In genomic region chr2:73891701-73892463, GRCm38 (mm10) we compare ENCODE assay signal across 8 mouse cellular contexts. TPM values are rescaled to one million over a fixed set of nuclear protein-coding genes. Genes with fewer than 3 reads are reported as not detected.
A peak's percentile ranks its signal among the peaks of the same experiment; 100 is the strongest.
DNase-seq lines count a peak whose midpoint lies in the region; ATAC-seq lines count a peak whose summit lies in the region.

No protein-coding gene starts in this region.

- H3K4me1 ChIP-seq in megakaryocyte, embryonic 14.5 days, result peaks cover 25% of the 10 kb centered on the region

- DNase-seq in adrenal gland, adult 8-10 months, result peak; percentile 46
- no peak for DNase-seq in adrenal gland, adult (ENCODE audit: inconsistent age in 2 of 2, low spot score in 1 of 2)
- DNase-seq in urinary bladder, postnatal 10 days (ENCODE audit: low spot score), result peak; percentile 13
- DNase-seq in urinary bladder, postnatal 25 days (ENCODE audit: low spot score), result no peak
- DNase-seq in left cerebral cortex, adult 8-10 months (ENCODE audit: low spot score in 2 of 2), result peak; percentile 26 to 38
- peak; percentile 52 to 81 for DNase-seq in spleen, postnatal 4 days (ENCODE audit: low spot score in 2 of 2)

- no peaks in the 10 kb centered on the region for H3K27me3 ChIP-seq in megakaryocyte, embryonic 14.5 days (replicated peaks)

- peak overlapping the region; percentile 100 for H3K4me3 ChIP-seq in megakaryocyte, embryonic 14.5 days (replicated peaks)

- H3K36me3 ChIP-seq in megakaryocyte, embryonic 14.5 days (replicated peaks; ENCODE audit: low read length), result peaks cover 8% of the 10 kb centered on the region

- ATAC-seq in granulocyte monocyte progenitor cell, adult 5-6 weeks (replicated peaks; ENCODE audit: poor library complexity, severe bottlenecking), result peak; percentile 45; the same call in 1 of the 2 replicates

- H3K9me3 ChIP-seq in megakaryocyte, embryonic 14.5 days, result no peaks in the 10 kb centered on the region

RNA-seq across cellular contexts. Expression of gene Atf2, which starts 0.6 kb away (rescaled TPM):
- total RNA-seq in adrenal gland, adult 8-10 months (2022), result 10 to 100 TPM; 78.4 to 95.2 (median 88.5) TPM
- 70.3 and 88.3 TPM in 2 replicates for total RNA-seq in granulocyte monocyte progenitor cell, adult 5-6 weeks (2014; fragmentation: Nextera tagmentation)
- 56.9 and 58.9 TPM in 2 replicates for total RNA-seq in granulocyte monocyte progenitor cell, adult 5-6 weeks (2017)
- 100 to 1,000 TPM; 148 to 185 (median 165) TPM for total RNA-seq in left cerebral cortex, adult 8-10 months (2022)
- 3.1 and 3.2 TPM in 2 replicates for polyA plus RNA-seq in megakaryocyte, embryonic 14.5 days (2012; ENCODE audit: insufficient read depth, low replicate concordance)

RNA-seq across cellular contexts. Expression of gene Atp5g3, which starts 19.2 kb away (rescaled TPM):
- total RNA-seq in adrenal gland, adult 8-10 months (2022), result 1,000 to 10,000 TPM in 1 of 4 experiments, 100 to 1,000 TPM in 3; 516 to 1,227 (median 754) TPM
- total RNA-seq in granulocyte monocyte progenitor cell, adult 5-6 weeks (2014; fragmentation: Nextera tagmentation), result 920 and 947 TPM in 2 replicates
- 149 and 176 TPM in 2 replicates for total RNA-seq in granulocyte monocyte progenitor cell, adult 5-6 weeks (2017)
- total RNA-seq in left cerebral cortex, adult 8-10 months (2022), result 100 to 1,000 TPM; 466 to 555 (median 507) TPM
- polyA plus RNA-seq in megakaryocyte, embryonic 14.5 days (2012; ENCODE audit: insufficient read depth, low replicate concordance), result 451 and 1,553 TPM in 2 replicates

Comparison
In these comparisons a context has a peak if more than half of its experiments do, and no peak if none do; other contexts are left out.
1. DNase-seq: peak in adrenal gland, adult 8-10 months (single experiment), urinary bladder, postnatal 10 days (single experiment), left cerebral cortex, adult 8-10 months (2 of 2) and spleen, postnatal 4 days (2 of 2); none in adrenal gland, adult (0 of 2) and urinary bladder, postnatal 25 days (single experiment).